Mouse (Mus musculus): ENCODE results near the gene Ifitm5. TPM values are rescaled to one million over a fixed set of nuclear protein-coding genes. Genes with fewer than 3 reads are reported as not detected.

Gene Ifitm5
- polyA plus RNA-seq, 1 experiment = 1.4 TPM

- Histone ChIP-seq H3K27ac (ENCODE audit: insufficient read depth, low read depth, low read length) (peak within 1 kb of the TSS; percentile 94), H3K36me3 (ENCODE audit: control insufficient read depth, insufficient read depth, low read length) (no peaks in the 10 kb centered on the region), H3K4me3 (ENCODE audit: insufficient read depth, low read depth, low read length) (peak within 1 kb of the TSS; percentile 66), H3K4me1 (ENCODE audit: control insufficient read depth, insufficient read depth, low read length) (no peaks in the 10 kb centered on the region; the same call in 1 of the 2 replicates), H3K27me3 (replicated peaks; ENCODE audit: control insufficient read depth, insufficient read depth, low read length) (no peaks in the 10 kb centered on the region)
- peak; percentile 30 for TF ChIP-seq POLR2A (IDR thresholded peaks at IDR 0.05; ENCODE audit: low read depth, low read length)
- TF ChIP-seq CTCF (conservative IDR thresholded peaks at IDR 0.05; ENCODE audit: insufficient read depth, insufficient read length, low read depth, low read length) = peak; percentile 84
- DNase-seq = peak; percentile 93
- under 1% methylated on average over 33 of the region's 33 CpGs for WGBS
These were observed 8.7 kb downstream of the Ifitm5 start, which contains the start of gene Pgghg for GRCm38 (mm10) chr7:140941222-140942051. Gene Pgghg, plus strand, starts transcription at chr7:140941391.

- no peaks in the 10 kb centered on the region; the same call in 1 of the 2 replicates for H3K4me1 ChIP-seq (ENCODE audit: control insufficient read depth, insufficient read depth, low read length)
- DNase-seq = peak; percentile 49
- TF ChIP-seq POLR2A (IDR thresholded peaks at IDR 0.05; ENCODE audit: low read depth, low read length) = no peak
- no peaks in the 10 kb centered on the region for H3K36me3 ChIP-seq (ENCODE audit: control insufficient read depth, insufficient read depth, low read length)
- no peak overlapping the region for H3K4me3 ChIP-seq (ENCODE audit: insufficient read depth, low read depth, low read length)
- no peaks in the 10 kb centered on the region for H3K27me3 ChIP-seq (replicated peaks; ENCODE audit: control insufficient read depth, insufficient read depth, low read length)
- H3K27ac ChIP-seq (ENCODE audit: insufficient read depth, low read depth, low read length) = no peak overlapping the region
- WGBS = 37% methylated on average over 7 of the region's 8 CpGs
These were observed 10.4 kb downstream of the Ifitm5 start for GRCm38 (mm10) chr7:140939669-140940171.

GRCm38 (mm10) chr7:140938896-140939295 lies 11.2 kb downstream of the Ifitm5 start:
- H3K4me1 ChIP-seq (ENCODE audit: control insufficient read depth, insufficient read depth, low read length) = no peaks in the 10 kb centered on the region; the same call in 1 of the 2 replicates
- no peaks in the 10 kb centered on the region for H3K36me3 ChIP-seq (ENCODE audit: control insufficient read depth, insufficient read depth, low read length)
- no peak for DNase-seq
- H3K27me3 ChIP-seq (replicated peaks; ENCODE audit: control insufficient read depth, insufficient read depth, low read length) = no peaks in the 10 kb centered on the region
- 50% methylated on average over 2 of the region's 2 CpGs for WGBS
- TF ChIP-seq CTCF (conservative IDR thresholded peaks at IDR 0.05; ENCODE audit: insufficient read depth, insufficient read length, low read depth, low read length) = no peak
- H3K4me3 ChIP-seq (ENCODE audit: insufficient read depth, low read depth, low read length) = no peak overlapping the region
- H3K27ac ChIP-seq (ENCODE audit: insufficient read depth, low read depth, low read length) = no peak overlapping the region

GRCm38 (mm10) chr7:140938436-140938835 lies 11.7 kb downstream of the Ifitm5 start:
- Histone ChIP-seq H3K36me3 (ENCODE audit: control insufficient read depth, insufficient read depth, low read length) (no peaks in the 10 kb centered on the region), H3K27me3 (replicated peaks; ENCODE audit: control insufficient read depth, insufficient read depth, low read length) (no peaks in the 10 kb centered on the region), H3K4me1 (ENCODE audit: control insufficient read depth, insufficient read depth, low read length) (no peaks in the 10 kb centered on the region; the same call in 1 of the 2 replicates), H3K4me3 (ENCODE audit: insufficient read depth, low read depth, low read length) (no peak overlapping the region), H3K27ac (ENCODE audit: insufficient read depth, low read depth, low read length) (no peak overlapping the region)
- no peak for TF ChIP-seq POLR2A (IDR thresholded peaks at IDR 0.05; ENCODE audit: low read depth, low read length)
- TF ChIP-seq CTCF (conservative IDR thresholded peaks at IDR 0.05; ENCODE audit: insufficient read depth, insufficient read length, low read depth, low read length) = peak; percentile 67
- DNase-seq = peak; percentile 42
- WGBS = 52% methylated on average over 3 of the region's 3 CpGs

- no peak for TF ChIP-seq CTCF (conservative IDR thresholded peaks at IDR 0.05; ENCODE audit: insufficient read depth, insufficient read length, low read depth, low read length)
- no peak for TF ChIP-seq POLR2A (IDR thresholded peaks at IDR 0.05; ENCODE audit: low read depth, low read length)
- 66% methylated on average over 6 of the region's 6 CpGs for WGBS
- peak; percentile 52 for DNase-seq
These were observed 22.9 kb downstream of the Ifitm5 start for GRCm38 (mm10) chr7:140927181-140927580.

GRCm38 (mm10) chr7:140923070-140923775 lies 26.9 kb downstream of the Ifitm5 start:
- Histone ChIP-seq H3K27me3 (replicated peaks; ENCODE audit: control insufficient read depth, insufficient read depth, low read length) (no peaks in the 10 kb centered on the region), H3K36me3 (ENCODE audit: control insufficient read depth, insufficient read depth, low read length) (no peaks in the 10 kb centered on the region), H3K27ac (ENCODE audit: insufficient read depth, low read depth, low read length) (peak overlapping the region; percentile 33), H3K4me1 (ENCODE audit: control insufficient read depth, insufficient read depth, low read length) (peaks cover 21% of the 10 kb centered on the region), H3K4me3 (ENCODE audit: insufficient read depth, low read depth, low read length) (peak overlapping the region; percentile 42)
- 13% methylated on average over 30 of the region's 30 CpGs for WGBS
- DNase-seq = peak; percentile 54
- TF ChIP-seq POLR2A (IDR thresholded peaks at IDR 0.05; ENCODE audit: low read depth, low read length) = no peak
- TF ChIP-seq CTCF (conservative IDR thresholded peaks at IDR 0.05; ENCODE audit: insufficient read depth, insufficient read length, low read depth, low read length) = no peak

More at GRCm38 (mm10) chr7:140927181-140927580, 22.9 kb downstream of the Ifitm5 start:
- Histone ChIP-seq H3K27me3 (replicated peaks; ENCODE audit: control insufficient read depth, insufficient read depth, low read length) (no peaks in the 10 kb centered on the region), H3K27ac (ENCODE audit: insufficient read depth, low read depth, low read length) (no peak overlapping the region), H3K36me3 (ENCODE audit: control insufficient read depth, insufficient read depth, low read length) (no peaks in the 10 kb centered on the region; the same call in 1 of the 2 replicates), H3K4me1 (ENCODE audit: control insufficient read depth, insufficient read depth, low read length) (peaks cover 13% of the 10 kb centered on the region), H3K4me3 (ENCODE audit: insufficient read depth, low read depth, low read length) (no peak overlapping the region)

Data from kidney, adult 2 months (tissue).